Mouse (Mus musculus) liver, embryonic 18 days (tissue): Measurements from ENCODE around the gene Pdia2. TPM values are rescaled to one million over a fixed set of nuclear protein-coding genes. Genes with fewer than 3 reads are reported as not detected.

ENCODE experiments used
- polyA plus RNA-seq: library from polyadenylated mRNA; depleted of rRNA; stranded (reverse); fragments of >200 nt; gene quantifications from 2 replicates; pipeline ENCODE4 v1.2.3, GENCODE M21; 2012; rRNA removed

The Pdia2 gene
- 5.9 and 6.1 TPM in 2 replicates for polyA plus RNA-seq

GRCm38 (mm10) chr17:26198892-26199291, at the start of gene Pdia2:
Gene Pdia2, minus strand, starts transcription at chr17:26199087.

GRCm38 (mm10) chr17:26244101-26244841, 45.4 kb upstream of the Pdia2 start, which contains the start of gene Fam234a:
Gene Fam234a, minus strand, starts transcription at chr17:26244242.

DNA sequence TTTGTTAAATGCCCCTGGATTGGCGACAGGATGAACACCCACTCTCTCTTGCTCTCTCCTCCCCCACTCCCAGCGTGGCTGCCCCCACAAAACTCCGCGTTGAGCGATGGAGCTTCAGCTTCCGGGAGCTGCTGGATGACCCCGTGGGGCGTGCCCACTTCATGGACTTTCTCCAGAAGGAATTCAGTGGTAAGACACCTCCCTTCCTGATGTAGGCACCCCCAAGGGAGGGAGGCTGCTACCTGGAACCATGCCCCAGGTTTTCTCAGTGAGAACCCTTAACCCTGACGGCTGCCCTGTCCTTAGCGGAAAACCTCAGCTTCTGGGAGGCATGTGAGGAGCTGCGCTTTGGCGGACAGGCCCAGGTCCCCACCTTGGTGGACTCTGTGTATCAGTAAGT, 8.8 kb upstream of the Pdia2 start, which contains the start of gene Arhgdig:
Gene Arhgdig (minus strand): TSS at position 101 of the 400 bp plus-strand sequence.

GRCm38 (mm10) chr17:26202737-26203136, 3.9 kb upstream of the Pdia2 start, which contains the start of gene Rgs11:
Gene Rgs11, plus strand, starts transcription at chr17:26202951.

Other genes starting within 250 kb of the Pdia2 start
- gene A930017K11Rik, start 246.5 kb downstream of the Pdia2 start, polyA plus RNA-seq, result 0.03 and 0.04 TPM in 2 replicates
- gene Capn15, start 213.3 kb downstream of the Pdia2 start, polyA plus RNA-seq, result 5.2 and 6.5 TPM in 2 replicates
- 4.6 and 4.8 TPM in 2 replicates for gene Rab11fip3, start 129.5 kb downstream of the Pdia2 start, polyA plus RNA-seq
- gene Decr2, start 108.8 kb downstream of the Pdia2 start, polyA plus RNA-seq, result 55.4 and 64.8 TPM in 2 replicates
- gene Nme4, start 103.5 kb downstream of the Pdia2 start, polyA plus RNA-seq, result 22.5 and 23.4 TPM in 2 replicates
- 5.3 and 5.6 TPM in 2 replicates for gene Tmem8, start 85.8 kb downstream of the Pdia2 start, polyA plus RNA-seq
- 49.0 and 50.7 TPM in 2 replicates for gene Mrpl28, start 75.6 kb downstream of the Pdia2 start, polyA plus RNA-seq
- 6.6 and 7.6 TPM in 2 replicates for gene Axin1, start 60.4 kb downstream of the Pdia2 start, polyA plus RNA-seq
- 0.50 and 0.55 TPM in 2 replicates for gene Rgs11, start 3.9 kb upstream of the Pdia2 start, polyA plus RNA-seq
- gene Arhgdig, start 8.7 kb upstream of the Pdia2 start, polyA plus RNA-seq, result 3.7 and 3.9 TPM in 2 replicates
- 11.9 and 13.0 TPM in 2 replicates for gene Fam234a, start 45.2 kb upstream of the Pdia2 start, polyA plus RNA-seq
- 18.0 and 21.9 TPM in 2 replicates for gene Luc7l, start 53.8 kb upstream of the Pdia2 start, polyA plus RNA-seq
- 0.25 and 0.27 TPM in 2 replicates for gene Neurl1b, start 215.7 kb upstream of the Pdia2 start, polyA plus RNA-seq